Mouse (Mus musculus): Measurements from ENCODE around the gene Tvp23a. TPM values are rescaled to one million over a fixed set of nuclear protein-coding genes. Genes with fewer than 3 reads are reported as not detected.

Tvp23a gene
- polyA plus RNA-seq, 1 experiment from 2014 or later, result 4.6 TPM

DNA sequence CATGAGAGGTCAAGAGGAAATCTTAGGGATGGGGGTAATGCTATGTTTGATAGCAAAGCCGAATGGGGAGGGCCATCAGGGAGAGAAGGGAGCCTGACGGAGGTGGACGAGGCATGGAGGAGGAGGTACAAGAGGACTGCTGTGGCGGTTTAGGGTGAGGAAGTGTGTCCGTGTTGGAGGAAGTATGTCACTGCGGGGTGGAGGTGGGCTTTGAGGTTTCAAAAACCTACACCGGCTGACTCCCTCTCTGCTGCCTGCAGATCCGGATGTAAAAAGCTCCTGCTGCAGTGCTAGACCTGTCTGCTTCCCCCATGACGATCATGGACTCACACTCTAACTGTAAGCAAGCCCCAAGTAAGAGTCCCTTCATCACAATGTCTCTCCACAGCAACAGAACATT lies 54.6 kb downstream of the Tvp23a start:
- no peak overlapping the region for H3K4me2 ChIP-seq
- ATAC-seq (replicated peaks; ENCODE audit: low FRiP score), result no peak
- no peaks in the 10 kb centered on the region for H3K36me3 ChIP-seq (ENCODE audit: control insufficient read depth, insufficient read depth, low read length)
- H3K27me3 ChIP-seq (replicated peaks; ENCODE audit: control insufficient read depth, insufficient read depth, low read length), result peaks cover 10% of the 10 kb centered on the region
- H3K9me3 ChIP-seq (ENCODE audit: control insufficient read depth, low read length), result no peaks in the 10 kb centered on the region
- H3K4me3 ChIP-seq (ENCODE audit: low read depth, low read length), result no peak overlapping the region
- no peaks in the 10 kb centered on the region; the same call in 1 of the 2 replicates for H3K4me1 ChIP-seq (replicated peaks; ENCODE audit: control insufficient read depth, insufficient read depth, low read length)
- no peak overlapping the region for H3K27ac ChIP-seq (ENCODE audit: low read depth, low read length)
- no peak for DNase-seq (ENCODE audit: low spot score)
- H3K9ac ChIP-seq (ENCODE audit: low read depth, low read length), result no peak overlapping the region
- WGBS, result 57% methylated on average over 9 of the region's 9 CpGs

DNA sequence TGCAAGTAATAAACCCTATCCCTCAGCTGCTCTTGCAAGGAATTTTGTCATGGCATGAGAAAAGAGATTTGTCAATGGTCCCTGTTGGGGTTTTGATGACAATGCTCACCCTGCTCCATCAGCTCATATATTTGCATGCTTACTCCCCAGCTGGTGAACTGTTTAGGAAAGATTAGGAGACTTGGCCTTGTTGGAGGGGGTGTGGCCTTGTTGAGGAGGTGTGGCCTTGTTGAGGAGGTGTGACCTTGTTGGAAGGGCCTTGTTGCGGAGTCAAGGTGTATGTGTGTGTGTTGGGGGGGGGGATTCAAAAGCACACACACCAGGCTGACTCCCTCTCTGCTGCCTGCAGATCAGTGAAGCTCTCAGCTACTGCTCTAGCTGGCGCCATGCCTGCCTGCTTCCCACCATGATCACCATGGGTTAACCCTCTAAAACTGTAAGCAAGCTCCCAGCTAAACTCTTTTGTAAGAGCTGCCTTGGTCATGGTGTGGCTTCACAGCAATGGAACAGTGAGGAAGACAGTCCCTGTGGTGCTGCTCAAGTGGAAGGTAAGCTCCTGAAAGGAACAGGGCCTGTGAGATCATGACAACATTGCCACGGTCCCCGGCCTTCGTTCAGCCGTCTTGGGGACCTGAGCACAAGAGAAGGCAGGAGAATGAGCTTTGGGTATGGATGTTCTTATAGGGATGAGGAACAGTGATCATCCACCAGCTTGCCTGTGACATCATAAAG lies 58.4 kb downstream of the Tvp23a start:
- Histone ChIP-seq H3K9me3 (ENCODE audit: control insufficient read depth, low read length) (no peaks in the 10 kb centered on the region), H3K27me3 (replicated peaks; ENCODE audit: control insufficient read depth, insufficient read depth, low read length) (no peaks in the 10 kb centered on the region), H3K36me3 (ENCODE audit: control insufficient read depth, insufficient read depth, low read length) (no peaks in the 10 kb centered on the region), H3K27ac (ENCODE audit: low read depth, low read length) (no peak overlapping the region), H3K4me1 (replicated peaks; ENCODE audit: control insufficient read depth, insufficient read depth, low read length) (peaks cover 11% of the 10 kb centered on the region), H3K4me3 (ENCODE audit: low read depth, low read length) (no peak overlapping the region), H3K4me2 (no peak overlapping the region), H3K9ac (ENCODE audit: low read depth, low read length) (no peak overlapping the region)
- DNase-seq (ENCODE audit: low spot score) (no peak), ATAC-seq (replicated peaks; ENCODE audit: low FRiP score) (0 out of 2 replicates have a peak, but pooled peaks have one; percentile 40)
- WGBS, result 86% methylated on average over 6 of the region's 6 CpGs

GRCm38 (mm10) chr16:10385261-10385660 lies 61.9 kb downstream of the Tvp23a start:
- Histone ChIP-seq H3K4me3 (ENCODE audit: low read depth, low read length) (no peak overlapping the region), H3K4me1 (replicated peaks; ENCODE audit: control insufficient read depth, insufficient read depth, low read length) (peaks cover 15% of the 10 kb centered on the region), H3K27ac (ENCODE audit: low read depth, low read length) (no peak overlapping the region), H3K9ac (ENCODE audit: low read depth, low read length) (no peak overlapping the region), H3K9me3 (ENCODE audit: control insufficient read depth, low read length) (no peaks in the 10 kb centered on the region), H3K27me3 (replicated peaks; ENCODE audit: control insufficient read depth, insufficient read depth, low read length) (no peaks in the 10 kb centered on the region), H3K36me3 (ENCODE audit: control insufficient read depth, insufficient read depth, low read length) (no peaks in the 10 kb centered on the region), H3K4me2 (no peak overlapping the region)
- ATAC-seq (replicated peaks; ENCODE audit: low FRiP score) (no peak), DNase-seq (ENCODE audit: low spot score) (no peak)
- 86% methylated on average over 12 of the region's 12 CpGs for WGBS

GRCm38 (mm10) chr16:10384544-10384943 lies 62.6 kb downstream of the Tvp23a start:
- ATAC-seq (replicated peaks; ENCODE audit: low FRiP score) (peak; percentile 59; the same call in 1 of the 2 replicates), DNase-seq (ENCODE audit: low spot score) (no peak)
- H3K9ac ChIP-seq (ENCODE audit: low read depth, low read length), result no peak overlapping the region
- peaks cover 15% of the 10 kb centered on the region for H3K4me1 ChIP-seq (replicated peaks; ENCODE audit: control insufficient read depth, insufficient read depth, low read length)
- no peaks in the 10 kb centered on the region for H3K36me3 ChIP-seq (ENCODE audit: control insufficient read depth, insufficient read depth, low read length)
- WGBS, result 37% methylated on average over 3 of the region's 3 CpGs
- peak overlapping the region; percentile 70 for H3K4me2 ChIP-seq
- H3K4me3 ChIP-seq (ENCODE audit: low read depth, low read length), result peak overlapping the region; percentile 36; the same call in 1 of the 2 replicates
- H3K27ac ChIP-seq (ENCODE audit: low read depth, low read length), result peak overlapping the region; percentile 56; the same call in 1 of the 2 replicates
- no peaks in the 10 kb centered on the region for H3K9me3 ChIP-seq (ENCODE audit: control insufficient read depth, low read length)
- H3K27me3 ChIP-seq (replicated peaks; ENCODE audit: control insufficient read depth, insufficient read depth, low read length), result no peaks in the 10 kb centered on the region

DNA sequence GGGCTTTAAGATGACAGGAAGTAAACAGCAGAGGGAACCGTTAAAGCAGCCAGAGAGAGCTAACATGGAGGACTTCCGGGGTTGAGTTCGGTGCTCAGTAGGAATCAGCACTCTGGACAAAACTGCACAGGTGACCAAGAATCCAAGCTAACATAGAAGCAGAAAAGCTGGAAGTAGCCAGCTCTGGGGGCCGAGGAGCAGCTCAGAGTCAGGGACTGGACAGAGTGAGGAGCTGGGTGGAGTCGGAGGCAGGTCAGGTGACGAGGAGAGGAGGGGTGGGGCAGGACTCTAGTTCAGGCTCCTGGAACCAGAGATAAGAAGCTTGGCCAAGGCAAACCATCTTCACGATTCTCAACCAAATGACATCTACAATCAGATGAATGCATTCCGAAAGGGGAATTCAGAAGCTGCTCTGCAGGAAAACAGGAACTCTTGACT lies 63.1 kb downstream of the Tvp23a start:
- H3K4me1 ChIP-seq (replicated peaks; ENCODE audit: control insufficient read depth, insufficient read depth, low read length), result peaks cover 15% of the 10 kb centered on the region

DNA sequence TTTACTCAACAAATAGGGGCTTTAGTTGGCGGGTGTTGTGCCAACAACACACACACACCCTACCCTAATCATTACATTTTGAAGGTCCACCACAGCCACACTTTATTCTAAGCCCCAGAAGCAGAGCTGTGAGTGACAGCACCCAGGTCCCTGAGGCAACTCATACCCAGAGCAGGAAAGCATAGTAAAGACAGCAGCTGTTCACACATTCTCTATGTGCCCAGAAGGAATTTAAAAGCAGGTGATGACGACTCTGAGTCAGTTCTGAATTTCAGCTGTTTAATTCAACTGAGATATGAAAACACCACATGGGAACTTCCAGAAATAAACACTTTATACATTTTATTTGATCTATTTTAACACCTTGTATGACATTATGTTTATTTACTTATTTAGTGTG lies 67.6 kb downstream of the Tvp23a start:
- 62% methylated on average over 2 of the region's 2 CpGs for WGBS
- Histone ChIP-seq H3K4me2 (no peak overlapping the region), H3K9me3 (ENCODE audit: control insufficient read depth, low read length) (no peaks in the 10 kb centered on the region), H3K36me3 (ENCODE audit: control insufficient read depth, insufficient read depth, low read length) (no peaks in the 10 kb centered on the region), H3K27ac (ENCODE audit: low read depth, low read length) (no peak overlapping the region), H3K9ac (ENCODE audit: low read depth, low read length) (no peak overlapping the region), H3K4me3 (ENCODE audit: low read depth, low read length) (no peak overlapping the region), H3K27me3 (replicated peaks; ENCODE audit: control insufficient read depth, insufficient read depth, low read length) (no peaks in the 10 kb centered on the region), H3K4me1 (replicated peaks; ENCODE audit: control insufficient read depth, insufficient read depth, low read length) (peaks cover 11% of the 10 kb centered on the region)
- no peak for DNase-seq (ENCODE audit: low spot score)
- no peak for ATAC-seq (replicated peaks; ENCODE audit: low FRiP score)

More for the DNA sequence above, 63.1 kb downstream of the Tvp23a start:
- ATAC-seq (replicated peaks; ENCODE audit: low FRiP score) (peak; percentile 94), DNase-seq (ENCODE audit: low spot score) (peak; percentile 56)
- H3K36me3 ChIP-seq (ENCODE audit: control insufficient read depth, insufficient read depth, low read length), result no peaks in the 10 kb centered on the region
- WGBS, result 13% methylated on average over 8 of the region's 8 CpGs
- H3K9me3 ChIP-seq (ENCODE audit: control insufficient read depth, low read length), result no peaks in the 10 kb centered on the region
- peak overlapping the region; percentile 56; the same call in 1 of the 2 replicates for H3K27ac ChIP-seq (ENCODE audit: low read depth, low read length)
- H3K4me2 ChIP-seq, result peak overlapping the region; percentile 70
- H3K9ac ChIP-seq (ENCODE audit: low read depth, low read length), result peak overlapping the region; percentile 60
- peak overlapping the region; percentile 36 for H3K4me3 ChIP-seq (ENCODE audit: low read depth, low read length)
- no peaks in the 10 kb centered on the region for H3K27me3 ChIP-seq (replicated peaks; ENCODE audit: control insufficient read depth, insufficient read depth, low read length)

GRCm38 (mm10) chr16:10377286-10377685 lies 69.9 kb downstream of the Tvp23a start:
- DNase-seq (ENCODE audit: low spot score), result no peak
- Histone ChIP-seq H3K4me1 (replicated peaks; ENCODE audit: control insufficient read depth, insufficient read depth, low read length) (no peaks in the 10 kb centered on the region), H3K9me3 (ENCODE audit: control insufficient read depth, low read length) (no peaks in the 10 kb centered on the region), H3K9ac (ENCODE audit: low read depth, low read length) (no peak overlapping the region), H3K27me3 (replicated peaks; ENCODE audit: control insufficient read depth, insufficient read depth, low read length) (no peaks in the 10 kb centered on the region), H3K36me3 (ENCODE audit: control insufficient read depth, insufficient read depth, low read length) (no peaks in the 10 kb centered on the region), H3K27ac (ENCODE audit: low read depth, low read length) (no peak overlapping the region), H3K4me2 (no peak overlapping the region), H3K4me3 (ENCODE audit: low read depth, low read length) (no peak overlapping the region)
- no peak for ATAC-seq (replicated peaks; ENCODE audit: low FRiP score)
- 32% methylated on average over 1 of the region's 1 CpGs for WGBS

DNA sequence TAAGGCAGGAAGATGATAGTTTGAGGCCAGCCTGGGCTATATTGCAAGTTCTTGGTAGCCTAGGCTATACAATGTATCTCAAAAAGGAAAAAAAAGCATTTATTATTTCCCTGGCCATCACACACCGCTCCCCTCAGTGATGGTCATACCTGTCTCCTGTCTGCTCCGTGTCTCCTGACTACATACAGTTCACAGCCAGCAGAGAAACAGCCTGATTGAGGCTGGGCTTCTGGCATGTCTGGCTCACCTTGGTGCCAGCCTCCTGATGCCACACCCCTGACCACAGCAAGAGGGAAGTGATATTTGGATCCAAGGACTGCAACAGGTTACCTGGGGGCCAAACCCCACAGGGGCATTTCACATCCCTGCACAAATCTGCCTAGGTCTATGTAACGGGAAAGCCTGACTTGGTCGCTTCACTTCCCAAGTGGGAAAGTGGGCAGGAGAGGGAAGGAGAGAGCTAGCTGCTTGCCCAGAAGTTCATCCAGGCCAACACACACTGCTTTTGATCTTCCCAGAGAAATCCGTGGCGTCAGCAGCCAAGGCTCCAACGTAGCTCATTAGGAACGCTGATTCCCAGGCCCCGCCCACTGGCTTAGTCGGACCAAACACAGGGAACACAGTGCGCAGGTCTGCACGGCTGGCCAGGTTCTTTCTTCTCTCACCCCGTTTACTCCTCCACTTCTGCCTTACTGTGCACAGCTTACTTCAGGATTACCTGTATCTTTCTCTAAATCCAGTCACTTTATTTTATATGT lies 72.7 kb downstream of the Tvp23a start:
- no peak overlapping the region for H3K27ac ChIP-seq (ENCODE audit: low read depth, low read length)
- no peaks in the 10 kb centered on the region for H3K4me1 ChIP-seq (replicated peaks; ENCODE audit: control insufficient read depth, insufficient read depth, low read length)
- H3K36me3 ChIP-seq (ENCODE audit: control insufficient read depth, insufficient read depth, low read length), result no peaks in the 10 kb centered on the region
- no peaks in the 10 kb centered on the region for H3K9me3 ChIP-seq (ENCODE audit: control insufficient read depth, low read length)
- ATAC-seq (replicated peaks; ENCODE audit: low FRiP score), result no peak
- no peak for DNase-seq (ENCODE audit: low spot score)
- H3K4me3 ChIP-seq (ENCODE audit: low read depth, low read length), result no peak overlapping the region
- H3K9ac ChIP-seq (ENCODE audit: low read depth, low read length), result no peak overlapping the region
- peak overlapping the region; percentile 33 for H3K4me2 ChIP-seq
- 27% methylated on average over 13 of the region's 13 CpGs for WGBS
- no peaks in the 10 kb centered on the region for H3K27me3 ChIP-seq (replicated peaks; ENCODE audit: control insufficient read depth, insufficient read depth, low read length)
